Mouse (Mus musculus) T-cell, adult 2 months (primary cell): Measurements from ENCODE around the gene Cenpa.

Source experiments
- DNase-seq: peaks from one replicate; pipeline ENCODE4 v3.0.0; 2022; ENCODE audit warnings: low spot score

Gene Cenpa

GRCm38 (mm10) chr5:30666391-30667195, at the start of gene Cenpa:
Gene Cenpa (plus strand): TSS chr5:30666777.
- peak; percentile 96 for DNase-seq

- no peak for DNase-seq
Observed at GRCm38 (mm10) chr5:30617357-30617756, 49.2 kb upstream of the Cenpa start.

GRCm38 (mm10) chr5:30617851-30618250, 48.7 kb upstream of the Cenpa start:
- no peak for DNase-seq

GRCm38 (mm10) chr5:30618376-30619003, 48.1 kb upstream of the Cenpa start:
- no peak for DNase-seq

- DNase-seq, result no peak
Observed at GRCm38 (mm10) chr5:30619211-30619610, 47.4 kb upstream of the Cenpa start.

GRCm38 (mm10) chr5:30620567-30620966, 46.0 kb upstream of the Cenpa start:
- DNase-seq, result no peak

- DNase-seq, result no peak
Observed at GRCm38 (mm10) chr5:30621211-30621790, 45.3 kb upstream of the Cenpa start.

- no peak for DNase-seq
Observed at GRCm38 (mm10) chr5:30621844-30622176, 44.8 kb upstream of the Cenpa start.

GRCm38 (mm10) chr5:30622177-30622840, 44.3 kb upstream of the Cenpa start:
- peak; percentile 62 for DNase-seq

- no peak for DNase-seq
Observed at GRCm38 (mm10) chr5:30622841-30623185, 43.8 kb upstream of the Cenpa start.

- DNase-seq, result no peak
Observed at GRCm38 (mm10) chr5:30623380-30623779, 43.2 kb upstream of the Cenpa start.

- no peak for DNase-seq
Observed at GRCm38 (mm10) chr5:30624311-30624710, 42.3 kb upstream of the Cenpa start.

GRCm38 (mm10) chr5:30624908-30625307, 41.7 kb upstream of the Cenpa start:
- DNase-seq, result no peak

- no peak for DNase-seq
Observed at GRCm38 (mm10) chr5:30625379-30625778, 41.2 kb upstream of the Cenpa start.

GRCm38 (mm10) chr5:30626331-30627105, 40.1 kb upstream of the Cenpa start:
- no peak for DNase-seq

- no peak for DNase-seq
Observed at GRCm38 (mm10) chr5:30628511-30628910, 38.1 kb upstream of the Cenpa start.

GRCm38 (mm10) chr5:30630401-30630800, 36.2 kb upstream of the Cenpa start:
- DNase-seq, result no peak

- DNase-seq, result no peak
Observed at GRCm38 (mm10) chr5:30632134-30632533, 34.4 kb upstream of the Cenpa start.

- DNase-seq, result no peak
Observed at GRCm38 (mm10) chr5:30636994-30637393, 29.6 kb upstream of the Cenpa start.

GRCm38 (mm10) chr5:30638041-30638440, 28.5 kb upstream of the Cenpa start:
- DNase-seq, result peak; percentile 52

GRCm38 (mm10) chr5:30643477-30644179, 22.9 kb upstream of the Cenpa start:
- DNase-seq, result no peak
